Mouse (Mus musculus): ENCODE measurements around the gene Foxq1. TPM values are rescaled to one million over a fixed set of nuclear protein-coding genes. Genes with fewer than 3 reads are reported as not detected.
A peak's percentile ranks its signal among the peaks of the same experiment; 100 is the strongest.

Gene Foxq1
- polyA plus RNA-seq, 1 experiment from 2014 or later: 2.1 TPM

DNA sequence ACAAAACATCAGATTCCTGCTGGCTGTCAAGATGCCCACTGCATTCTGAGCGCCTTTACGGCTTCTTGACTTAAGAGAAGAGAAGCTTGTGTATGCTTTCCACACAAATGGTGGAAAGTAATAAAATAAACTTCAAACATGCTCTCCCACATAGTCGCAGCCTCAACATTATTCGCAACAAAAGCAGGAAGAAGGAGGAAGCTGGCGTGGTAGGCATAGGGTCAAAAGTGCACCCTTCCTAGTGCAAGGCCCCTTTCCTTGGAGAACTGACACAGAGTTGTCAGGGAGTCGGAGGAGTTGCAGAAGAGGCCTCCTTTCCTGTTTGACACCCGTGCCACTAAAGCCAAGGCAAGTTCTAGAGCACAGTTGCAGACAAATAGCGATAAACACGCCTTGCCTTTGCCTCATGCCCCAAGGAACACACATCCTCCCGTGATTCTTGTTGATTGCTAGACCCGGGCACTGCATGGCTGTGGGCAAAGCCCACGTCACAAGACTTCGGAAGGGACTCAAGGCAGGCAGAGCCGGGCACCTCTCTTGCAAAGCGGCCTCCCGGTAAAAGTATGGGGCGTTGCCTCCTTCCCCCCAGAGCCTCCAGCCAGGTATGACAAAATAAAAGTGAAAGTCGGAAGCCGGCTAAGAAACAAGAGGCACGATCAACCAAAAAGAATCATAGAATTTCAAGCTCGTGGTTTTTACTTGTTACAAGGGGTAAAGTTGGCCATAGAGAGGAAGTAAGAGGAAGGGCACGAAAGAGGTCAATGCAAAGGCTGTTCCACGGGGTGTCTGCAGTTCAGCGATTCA lies 1.2 kb downstream of the Foxq1 start:
- ATAC-seq: no peak
- WGBS: 17% methylated on average over 24 of the region's 24 CpGs
- H3K27me3 ChIP-seq (replicated peaks): peaks cover 38% of the 10 kb centered on the region
- no peaks in the 10 kb centered on the region for H3K9me3 ChIP-seq
- no peak overlapping the region for H3K27ac ChIP-seq
- peak overlapping the region; percentile 99 for H3K4me2 ChIP-seq (replicated peaks)
- no peak overlapping the region for H3K9ac ChIP-seq
- peak overlapping the region; percentile 66 for H3K4me3 ChIP-seq (replicated peaks)
- H3K4me1 ChIP-seq (replicated peaks): peaks cover 25% of the 10 kb centered on the region
- H3K36me3 ChIP-seq: no peaks in the 10 kb centered on the region

DNA sequence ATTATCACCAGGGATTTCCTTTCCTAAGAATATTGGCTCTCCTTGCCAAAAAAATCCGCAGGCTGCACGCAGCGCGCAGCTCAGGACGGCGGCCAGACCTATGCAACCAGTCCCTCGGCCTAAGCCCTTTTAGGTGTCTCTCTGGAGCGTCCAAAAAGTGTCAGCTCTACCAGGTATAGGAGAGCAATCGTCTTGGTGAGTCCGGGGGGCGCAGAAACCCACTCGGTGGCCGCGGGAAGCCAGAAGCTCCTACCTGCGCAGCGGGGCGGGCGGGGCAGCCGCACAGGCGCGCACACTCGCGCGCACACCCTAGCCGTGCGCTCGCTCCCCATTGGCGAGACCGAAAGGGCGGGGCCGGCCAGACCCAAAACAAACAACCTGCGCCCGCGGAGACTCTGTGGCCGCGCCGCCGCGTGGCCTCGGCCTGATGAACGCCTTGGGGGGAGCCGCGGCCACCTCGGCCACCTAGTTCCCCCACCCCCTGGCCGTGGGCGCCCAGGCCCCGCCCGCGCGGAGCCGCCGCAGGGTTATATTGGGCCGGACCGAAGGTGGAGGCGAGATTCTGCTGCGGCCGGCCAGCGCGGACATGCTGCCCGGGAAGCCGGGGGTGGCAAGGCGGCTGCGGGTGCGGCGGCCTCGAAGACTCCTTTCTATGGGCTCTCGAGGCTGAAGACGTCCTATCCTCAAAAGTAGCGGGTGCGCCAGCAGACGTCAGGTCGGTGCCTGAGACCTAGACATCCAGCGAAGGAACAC lies 2.0 kb downstream of the Foxq1 start:
- Histone ChIP-seq H3K9ac (peak overlapping the region; percentile 68), H3K4me1 (replicated peaks) (peaks cover 25% of the 10 kb centered on the region), H3K36me3 (no peaks in the 10 kb centered on the region), H3K4me3 (replicated peaks) (peak overlapping the region; percentile 66), H3K9me3 (no peaks in the 10 kb centered on the region), H3K4me2 (replicated peaks) (peak overlapping the region; percentile 99), H3K27me3 (replicated peaks) (peaks cover 43% of the 10 kb centered on the region), H3K27ac (no peak overlapping the region)
- peak; percentile 87 for ATAC-seq
- WGBS: under 1% methylated on average over 73 of the region's 73 CpGs

DNA sequence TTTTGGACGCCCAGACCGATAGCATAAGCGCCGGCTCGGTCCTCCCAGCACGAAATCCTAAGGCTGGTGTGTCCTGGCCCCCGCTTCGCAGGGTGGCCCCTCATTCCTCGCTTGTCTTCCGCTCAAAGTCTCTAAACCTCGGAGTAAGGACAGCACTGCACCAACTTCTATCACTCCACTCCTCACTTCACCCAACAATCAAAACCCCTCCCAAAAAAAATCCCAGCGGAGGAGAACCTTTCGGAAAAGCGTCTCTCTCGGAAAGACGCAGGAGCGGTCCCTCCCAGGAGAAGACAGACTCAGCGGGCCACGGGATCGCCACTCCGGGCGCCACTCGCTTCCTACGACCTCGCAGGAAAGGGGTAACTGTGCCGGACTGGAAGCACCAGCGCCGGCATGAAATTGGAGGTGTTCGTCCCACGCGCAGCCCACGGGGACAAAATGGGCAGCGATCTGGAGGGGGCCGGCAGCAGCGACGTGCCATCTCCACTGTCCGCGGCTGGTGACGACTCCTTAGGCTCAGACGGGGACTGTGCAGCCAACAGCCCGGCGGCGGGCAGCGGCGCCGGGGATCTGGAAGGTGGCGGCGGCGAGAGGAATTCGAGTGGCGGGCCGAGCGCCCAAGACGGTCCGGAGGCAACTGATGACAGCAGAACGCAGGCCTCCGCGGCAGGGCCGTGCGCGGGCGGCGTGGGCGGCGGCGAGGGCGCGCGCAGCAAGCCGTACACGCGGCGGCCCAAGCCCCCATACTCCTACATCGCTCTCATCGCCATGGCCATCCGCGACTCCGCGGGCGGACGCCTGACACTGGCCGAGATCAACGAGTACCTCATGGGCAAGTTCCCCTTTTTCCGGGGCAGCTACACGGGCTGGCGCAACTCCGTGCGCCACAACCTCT lies 2.8 kb downstream of the Foxq1 start, which contains the start of gene A530084C06Rik:
A530084C06Rik (minus strand) TSS at position 813 of the 898 bp plus-strand sequence.
- Histone ChIP-seq H3K9ac (peak within 1 kb of the TSS; percentile 68), H3K4me1 (replicated peaks) (peaks cover 25% of the 10 kb centered on the region), H3K36me3 (no peaks in the 10 kb centered on the region), H3K9me3 (no peaks in the 10 kb centered on the region), H3K27ac (0 out of 2 replicates have a peak within 1 kb of the TSS, but pooled peaks have one; percentile 40), H3K27me3 (replicated peaks) (peaks cover 43% of the 10 kb centered on the region), H3K4me3 (replicated peaks) (peak within 1 kb of the TSS; percentile 66), H3K4me2 (replicated peaks) (peak within 1 kb of the TSS; percentile 99)
- under 1% methylated on average over 79 of the region's 88 CpGs for WGBS
- ATAC-seq: peak; percentile 54

DNA sequence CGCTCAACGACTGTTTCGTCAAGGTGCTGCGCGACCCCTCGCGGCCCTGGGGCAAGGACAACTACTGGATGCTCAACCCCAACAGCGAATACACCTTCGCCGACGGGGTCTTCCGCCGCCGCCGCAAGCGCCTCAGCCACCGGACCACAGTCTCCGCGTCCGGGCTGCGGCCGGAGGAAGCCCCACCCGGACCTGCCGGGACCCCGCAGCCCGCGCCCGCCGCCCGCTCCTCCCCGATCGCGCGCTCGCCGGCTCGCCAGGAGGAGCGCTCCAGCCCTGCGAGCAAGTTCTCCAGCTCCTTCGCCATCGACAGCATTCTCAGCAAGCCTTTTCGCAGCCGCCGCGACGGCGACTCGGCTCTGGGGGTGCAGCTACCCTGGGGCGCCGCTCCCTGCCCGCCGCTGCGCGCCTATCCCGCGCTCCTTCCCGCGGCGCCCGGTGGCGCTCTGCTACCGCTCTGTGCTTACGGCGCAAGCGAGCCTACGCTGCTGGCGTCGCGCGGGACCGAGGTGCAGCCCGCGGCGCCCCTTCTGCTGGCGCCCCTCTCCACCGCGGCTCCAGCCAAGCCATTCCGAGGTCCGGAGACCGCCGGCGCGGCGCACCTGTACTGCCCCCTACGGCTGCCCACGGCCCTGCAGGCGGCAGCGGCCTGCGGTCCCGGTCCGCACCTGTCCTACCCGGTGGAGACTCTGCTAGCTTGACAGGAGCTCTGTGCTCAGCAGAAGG lies 3.6 kb downstream of the Foxq1 start:
- peaks cover 25% of the 10 kb centered on the region for H3K4me1 ChIP-seq (replicated peaks)
- 0 out of 2 replicates have a peak overlapping the region, but pooled peaks have one; percentile 40 for H3K27ac ChIP-seq
- H3K36me3 ChIP-seq: no peaks in the 10 kb centered on the region
- H3K9me3 ChIP-seq: no peaks in the 10 kb centered on the region
- H3K4me3 ChIP-seq (replicated peaks): peak overlapping the region; percentile 66
- peak; percentile 73 for ATAC-seq
- WGBS: under 1% methylated on average over 92 of the region's 92 CpGs
- H3K9ac ChIP-seq: peak overlapping the region; percentile 68
- peaks cover 43% of the 10 kb centered on the region for H3K27me3 ChIP-seq (replicated peaks)
- H3K4me2 ChIP-seq (replicated peaks): peak overlapping the region; percentile 99

DNA sequence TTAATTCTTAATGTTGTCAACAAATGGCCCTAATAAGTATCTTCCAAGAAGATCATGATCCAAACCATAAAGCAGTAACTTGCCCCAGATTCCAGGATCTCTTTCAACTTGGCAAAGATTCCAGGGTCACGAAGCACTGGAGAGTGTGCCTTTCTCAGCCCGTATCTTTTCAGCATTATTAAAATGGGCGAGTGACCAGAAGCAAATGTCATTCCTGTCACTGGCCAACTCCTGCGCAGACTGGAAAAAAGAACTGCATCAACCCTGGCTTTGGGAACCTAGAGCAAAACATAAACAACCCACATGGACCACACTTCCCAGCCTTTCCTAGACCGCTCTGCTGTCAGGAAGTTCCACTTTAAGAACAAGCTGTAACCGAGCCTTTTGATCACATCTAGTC lies 8.5 kb downstream of the Foxq1 start:
- H3K4me2 ChIP-seq (replicated peaks): no peak overlapping the region

DNA sequence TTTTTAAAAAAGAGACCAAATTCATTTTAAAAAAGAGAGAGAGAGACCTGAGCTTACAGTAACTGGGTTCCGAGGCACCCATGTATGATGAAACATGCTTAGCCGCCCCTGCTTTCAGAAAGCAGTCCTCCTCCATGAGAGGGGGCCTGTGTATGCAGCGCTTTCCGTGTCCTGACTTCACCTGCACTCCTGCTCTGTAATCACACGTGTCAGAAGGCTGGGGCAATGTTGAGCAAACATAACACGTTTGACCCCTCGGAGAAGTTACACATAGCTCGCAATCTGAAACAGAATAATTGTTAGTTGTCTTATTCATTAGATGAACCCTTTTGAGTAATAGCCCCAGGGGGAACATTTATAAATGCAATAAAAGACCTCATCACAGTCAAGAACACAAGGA lies 11.2 kb downstream of the Foxq1 start:
- Histone ChIP-seq H3K36me3 (no peaks in the 10 kb centered on the region), H3K27me3 (replicated peaks) (0 out of 2 replicates have a peak, but pooled peaks cover 6% of the 10 kb centered on the region), H3K4me2 (replicated peaks) (no peak overlapping the region), H3K9ac (no peak overlapping the region), H3K4me1 (replicated peaks) (no peaks in the 10 kb centered on the region; the same call in 1 of the 2 replicates), H3K4me3 (replicated peaks) (no peak overlapping the region), H3K27ac (no peak overlapping the region), H3K9me3 (no peaks in the 10 kb centered on the region)
- peak; percentile 58 for ATAC-seq
- WGBS: 68% methylated on average over 8 of the region's 8 CpGs

More for the DNA sequence above, 8.5 kb downstream of the Foxq1 start:
- Histone ChIP-seq H3K4me1 (replicated peaks) (peaks cover 5% of the 10 kb centered on the region), H3K27me3 (replicated peaks) (peaks cover 17% of the 10 kb centered on the region), H3K9me3 (no peaks in the 10 kb centered on the region), H3K27ac (no peak overlapping the region), H3K4me3 (replicated peaks) (no peak overlapping the region), H3K36me3 (no peaks in the 10 kb centered on the region), H3K9ac (no peak overlapping the region)
- ATAC-seq: no peak
- 50% methylated on average over 6 of the region's 6 CpGs for WGBS

DNA sequence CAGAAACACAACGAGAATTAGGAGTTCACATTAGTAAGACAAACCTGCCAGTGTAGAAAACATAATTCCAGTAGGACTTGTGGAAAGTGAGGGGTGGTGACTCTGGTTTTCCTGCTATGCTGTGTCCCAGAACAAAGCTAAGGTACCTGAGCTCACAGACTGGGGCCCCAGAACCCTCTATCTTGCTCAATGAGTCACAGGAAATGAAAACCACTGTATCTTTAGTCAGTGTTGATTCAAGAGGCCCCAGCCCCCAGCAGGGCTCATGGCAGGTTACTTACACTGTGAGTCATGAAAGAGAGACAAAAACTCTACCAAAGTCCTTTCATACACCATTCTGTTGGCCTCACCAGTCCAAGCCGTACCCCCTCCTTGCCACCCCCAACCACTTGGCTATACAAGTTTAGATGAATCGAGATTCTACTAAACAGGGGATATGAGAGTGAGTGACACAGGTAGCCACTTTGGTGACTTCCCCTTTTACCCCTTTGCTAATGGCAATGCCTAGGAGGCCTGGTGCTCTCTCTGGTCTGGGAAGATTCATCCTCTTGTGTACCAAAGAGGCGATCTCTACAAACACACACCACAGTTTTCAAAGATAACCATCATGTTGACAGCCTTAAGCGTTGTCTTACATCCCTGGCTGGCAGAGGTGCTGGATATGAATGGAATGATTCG lies 11.8 kb downstream of the Foxq1 start:
- Histone ChIP-seq H3K9ac (no peak overlapping the region), H3K27ac (no peak overlapping the region), H3K27me3 (replicated peaks) (no peaks in the 10 kb centered on the region), H3K4me2 (replicated peaks) (no peak overlapping the region), H3K9me3 (no peaks in the 10 kb centered on the region), H3K36me3 (no peaks in the 10 kb centered on the region), H3K4me3 (replicated peaks) (no peak overlapping the region), H3K4me1 (replicated peaks) (no peaks in the 10 kb centered on the region; the same call in 1 of the 2 replicates)
- 77% methylated on average over 6 of the region's 6 CpGs for WGBS
- ATAC-seq: peak; percentile 96

DNA sequence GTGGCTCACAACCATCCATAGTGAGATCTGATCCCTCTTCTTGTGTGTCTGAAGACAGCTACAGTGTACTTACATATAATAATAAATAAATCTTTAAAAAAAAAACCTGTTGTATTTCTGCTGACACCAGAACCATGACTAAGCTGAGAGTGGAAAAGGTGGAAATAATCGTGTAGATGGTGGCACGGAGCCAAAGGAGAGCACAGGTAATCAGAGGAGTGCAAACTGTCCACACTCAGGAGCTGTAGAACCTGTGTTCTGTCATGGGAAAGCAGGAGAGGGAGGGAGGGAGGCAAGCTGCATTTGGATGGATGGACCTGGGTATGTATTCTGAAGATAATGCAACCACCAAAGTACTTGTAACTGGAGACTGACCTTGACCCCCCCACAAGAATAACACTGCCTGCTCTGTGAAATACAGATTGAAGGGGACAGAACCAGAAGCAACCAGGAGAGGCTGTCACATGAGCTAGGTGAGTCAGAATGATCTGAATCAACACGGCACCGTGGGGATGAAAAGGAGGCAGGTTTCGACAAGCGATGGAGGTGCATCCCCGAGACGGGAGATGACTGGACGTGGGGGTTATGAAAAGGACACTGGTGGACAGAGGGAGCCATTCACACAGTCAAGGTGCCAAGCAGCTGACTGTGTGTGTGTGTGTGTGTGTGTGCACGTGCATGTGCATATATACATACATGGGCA lies 17.0 kb downstream of the Foxq1 start:
- H3K36me3 ChIP-seq: no peaks in the 10 kb centered on the region
- ATAC-seq: no peak
- H3K4me3 ChIP-seq (replicated peaks): no peak overlapping the region
- no peaks in the 10 kb centered on the region for H3K27me3 ChIP-seq (replicated peaks)
- 88% methylated on average over 10 of the region's 10 CpGs for WGBS
- 0 out of 2 replicates have a peak, but pooled peaks cover 4% of the 10 kb centered on the region for H3K4me1 ChIP-seq (replicated peaks)
- H3K4me2 ChIP-seq (replicated peaks): no peak overlapping the region
- no peaks in the 10 kb centered on the region for H3K9me3 ChIP-seq
- no peak overlapping the region for H3K9ac ChIP-seq
- H3K27ac ChIP-seq: no peak overlapping the region

DNA sequence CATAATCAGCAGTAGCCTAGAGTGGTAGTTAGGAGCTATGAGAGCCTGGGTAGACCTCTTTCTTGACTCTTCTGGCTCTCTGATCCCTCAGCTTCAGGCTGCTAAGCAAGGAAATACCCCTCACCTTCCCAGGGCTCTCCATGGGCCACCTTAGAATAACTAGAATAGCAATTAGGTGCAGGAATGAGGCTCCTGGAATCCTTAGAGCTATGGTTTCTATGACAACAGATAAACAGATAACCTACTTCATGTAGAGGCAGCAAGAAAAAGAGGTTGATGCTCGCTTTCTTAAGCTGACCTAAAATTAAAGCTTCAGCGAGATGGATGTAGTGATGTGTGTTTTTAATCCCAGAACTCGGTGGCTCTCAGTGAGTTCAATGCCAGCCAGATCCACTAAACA lies 18.7 kb downstream of the Foxq1 start:
- no peak for ATAC-seq
- Histone ChIP-seq H3K4me3 (replicated peaks) (no peak overlapping the region), H3K36me3 (no peaks in the 10 kb centered on the region), H3K9me3 (no peaks in the 10 kb centered on the region), H3K27me3 (replicated peaks) (no peaks in the 10 kb centered on the region), H3K4me1 (replicated peaks) (0 out of 2 replicates have a peak, but pooled peaks cover 4% of the 10 kb centered on the region), H3K9ac (no peak overlapping the region), H3K27ac (no peak overlapping the region), H3K4me2 (replicated peaks) (no peak overlapping the region)
- WGBS: 69% methylated on average over 3 of the region's 3 CpGs

DNA sequence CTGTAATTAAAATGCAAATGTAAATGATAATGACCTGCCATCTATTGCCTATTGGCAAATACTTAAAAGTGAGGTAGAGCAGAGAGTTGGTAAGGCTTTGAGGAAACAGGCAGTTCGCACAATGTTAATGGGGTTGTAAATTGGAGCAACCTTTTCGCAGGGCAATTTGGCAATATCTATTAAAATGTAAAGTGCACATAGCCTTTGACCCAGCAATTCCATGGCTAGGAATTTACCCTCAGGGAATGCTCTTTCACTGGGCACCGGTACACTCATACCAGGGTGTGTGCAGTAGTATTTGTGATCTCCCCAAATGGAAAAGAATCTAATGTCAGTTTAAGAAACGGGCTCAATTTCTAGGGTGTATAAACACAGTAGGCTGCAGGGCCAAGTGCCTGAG lies 20.8 kb downstream of the Foxq1 start:
- no peak for ATAC-seq
- WGBS: 52% methylated on average over 4 of the region's 4 CpGs
- Histone ChIP-seq H3K4me3 (replicated peaks) (no peak overlapping the region), H3K4me1 (replicated peaks) (0 out of 2 replicates have a peak, but pooled peaks cover 4% of the 10 kb centered on the region), H3K27ac (no peak overlapping the region), H3K36me3 (no peaks in the 10 kb centered on the region), H3K9ac (no peak overlapping the region), H3K4me2 (replicated peaks) (no peak overlapping the region), H3K9me3 (no peaks in the 10 kb centered on the region), H3K27me3 (replicated peaks) (no peaks in the 10 kb centered on the region)

Measured in intestine, embryonic 15.5 days (tissue).